Mouse (Mus musculus) ES-E14 (cell line): ENCODE measurements at regions not wholly inside any gene's neighbourhood (a gene's known extent, or its start where the extent isn't known, plus 50 kb on each side); places are given as distances from the start of the nearest gene placed in this dataset.

Source experiments
- DNase-seq: peaks from one replicate; pipeline ENCODE4 v3.0.0-alpha.2; 2013; ENCODE audit warnings: low read depth, low spot score
- H3K27ac ChIP-seq: 2 replicates; pipeline ENCODE4 v1.5.1; 2012; ENCODE audit warnings: low read depth, mild to moderate bottlenecking, low read length, moderate library complexity, mixed read lengths; ENCODE audit not compliant: poor library complexity, insufficient read depth, severe bottlenecking
- H3K36me3 ChIP-seq: 2 replicates; pipeline ENCODE4 v1.6.1; 2012; ENCODE audit warnings: mild to moderate bottlenecking, low read length, moderate library complexity, mixed read lengths; ENCODE audit not compliant: control insufficient read depth, poor library complexity, insufficient read depth, severe bottlenecking
- H3K4me1 ChIP-seq, 2 experiments: fragments of 150-350 bp in 1 of 2; sonication (generic) in 1 of 2; 2 replicates each; pipeline ENCODE4 v1.6.1; 2012; ENCODE audit warnings: low read length in 2 of 2, mild to moderate bottlenecking in 1 of 2, mixed read lengths in 1 of 2; ENCODE audit not compliant: control insufficient read depth in 2 of 2, insufficient read depth in 2 of 2, poor library complexity in 1 of 2
- H3K4me3 ChIP-seq, 2 experiments: fragments of 150-350 bp in 1 of 2; sonication (generic) in 1 of 2; 2 replicates each; pipeline ENCODE4 v1.5.1; 2012; ENCODE audit warnings: low read length in 2 of 2, low read depth in 1 of 2, mild to moderate bottlenecking in 1 of 2, mixed read lengths in 1 of 2; ENCODE audit not compliant: insufficient read depth in 1 of 2, poor library complexity in 1 of 2, severe bottlenecking in 1 of 2
- H3K9ac ChIP-seq: 2 replicates; pipeline ENCODE4 v1.6.1; 2012; ENCODE audit warnings: low read depth, mild to moderate bottlenecking, low read length, mixed read lengths; ENCODE audit not compliant: poor library complexity, insufficient read depth, severe bottlenecking
- H3K9me3 ChIP-seq: fragments of 150-350 bp; sonication (generic); 2 replicates; pipeline ENCODE4 v1.6.1; 2012; ENCODE audit warnings: low read depth, mild to moderate bottlenecking, low read length; ENCODE audit not compliant: control insufficient read depth, insufficient read depth
- CHD2 ChIP-seq: IDR thresholded peaks from 2 replicates; pipeline ENCODE4 v1.6.1; 2014; ENCODE audit warnings: mild to moderate bottlenecking, low read depth, low read length, inconsistent platforms
- HCFC1 ChIP-seq: IDR thresholded peaks from 2 replicates; pipeline ENCODE4 v1.6.1; 2012; ENCODE audit warnings: low read length, inconsistent platforms, borderline replicate concordance; ENCODE audit not compliant: insufficient read depth
- MAFK ChIP-seq: IDR thresholded peaks from 2 replicates; pipeline ENCODE4 v1.6.1; 2014; ENCODE audit warnings: mild to moderate bottlenecking, low read depth, low read length, inconsistent platforms; ENCODE audit not compliant: insufficient read depth
- ZC3H11A ChIP-seq: IDR thresholded peaks from 2 replicates; pipeline ENCODE4 v1.6.1; 2012; ENCODE audit warnings: low read depth, mild to moderate bottlenecking, inconsistent platforms, low read length, borderline replicate concordance
- ZNF384 ChIP-seq: IDR thresholded peaks from 2 replicates; pipeline ENCODE4 v1.6.1; 2012; ENCODE audit warnings: low read depth, low read length, inconsistent platforms
- in situ Hi-C, 2 experiments: fragments of 600-800 bp; cut with MboI; formaldehyde crosslinking; loops; one replicate each; pipeline ENCODE4 v1.15.1; 2025; ENCODE audit warnings: low sequenced_read_pairs in 2 of 2, inconsistent platforms in 1 of 2; ENCODE audit not compliant: unreplicated experiment in 2 of 2

GRCm38 (mm10) chr13:97520988-97521547 is 239.4 kb downstream of the Gm10260 start:
- TF ChIP-seq MAFK, result no peak
- TF ChIP-seq CHD2, result no peak
- no peak for TF ChIP-seq ZC3H11A
- no peak for TF ChIP-seq HCFC1
- Histone ChIP-seq H3K9ac (no peak overlapping the region), H3K27ac (no peak overlapping the region), H3K36me3 (no peaks in the 10 kb centered on the region), H3K4me1 (peaks cover 0 to 19% of the 10 kb centered on the region in 2 experiments; a peak in 2 of 4 replicates), H3K9me3 (no peaks in the 10 kb centered on the region), H3K4me3 (no peak overlapping the region)
- DNase-seq, result no peak
- in situ Hi-C loops, result loop anchor here in 1 of 2 experiments (25.0 kb wide), 1 partner anchor 416 kb away; no protein-coding TSS in a partner anchor

- in situ Hi-C loops, result loop anchor here in 1 of 2 experiments (25.0 kb wide), 1 partner anchor 421 kb away; no protein-coding TSS in a partner anchor
- Histone ChIP-seq H3K36me3 (0 out of 2 replicates have a peak, but pooled peaks cover under 1% of the 10 kb centered on the region), H3K9ac (no peak overlapping the region), H3K27ac (no peak overlapping the region), H3K4me1 (peaks cover 0 to 6% of the 10 kb centered on the region in 2 experiments; a peak in 2 of 4 replicates), H3K4me3 (no peak overlapping the region), H3K9me3 (no peaks in the 10 kb centered on the region)
- TF ChIP-seq MAFK (no peak), CHD2 (no peak), ZNF384 (no peak), ZC3H11A (no peak), HCFC1 (no peak)
- DNase-seq, result no peak
These were observed 243.7 kb downstream of the Gm10260 start for GRCm38 (mm10) chr13:97516731-97517130.

GRCm38 (mm10) chr13:97514421-97515066 is 245.9 kb downstream of the Gm10260 start:
- no peak overlapping the region for H3K4me3 ChIP-seq
- H3K36me3 ChIP-seq, result peaks cover 8% of the 10 kb centered on the region; the same call in 1 of the 2 replicates
- peaks cover 0 to 3% of the 10 kb centered on the region in 2 experiments; a peak in 1 of 4 replicates for H3K4me1 ChIP-seq
- no peaks in the 10 kb centered on the region for H3K9me3 ChIP-seq
- no peak overlapping the region for H3K9ac ChIP-seq
- H3K27ac ChIP-seq, result no peak overlapping the region
- TF ChIP-seq ZNF384, result no peak
- TF ChIP-seq HCFC1, result no peak
- no peak for TF ChIP-seq ZC3H11A
- TF ChIP-seq MAFK, result no peak
- no peak for TF ChIP-seq CHD2
- in situ Hi-C loops, result loop anchor here in 1 of 2 experiments (25.0 kb wide), 1 partner anchor 423 kb away; no protein-coding TSS in a partner anchor
- DNase-seq, result no peak

GRCm38 (mm10) chr13:97512521-97512920 is 247.9 kb downstream of the Gm10260 start:
- no peak for DNase-seq
- Histone ChIP-seq H3K9me3 (no peaks in the 10 kb centered on the region), H3K9ac (no peak overlapping the region), H3K36me3 (peaks cover 13% of the 10 kb centered on the region; the same call in 1 of the 2 replicates), H3K27ac (no peak overlapping the region), H3K4me3 (no peak overlapping the region), H3K4me1 (peaks cover 0 to 3% of the 10 kb centered on the region in 2 experiments; a peak in 1 of 4 replicates)
- in situ Hi-C loops, result loop anchor here in 1 of 2 experiments (25.0 kb wide), 1 partner anchor 425 kb away; no protein-coding TSS in a partner anchor
- TF ChIP-seq HCFC1 (no peak), ZC3H11A (no peak), ZNF384 (no peak)
